Mouse (Mus musculus): ENCODE data around the gene Hes7. TPM values are rescaled to one million over a fixed set of nuclear protein-coding genes. Genes with fewer than 3 reads are reported as not detected.
"Not testable (repeated sequence)": the region's sequence is repeated elsewhere in the genome, so short reads cannot be mapped to it uniquely, and the experiment has no call there.

Hes7 gene
- total RNA-seq, 2 experiments from 2014 or later = 0.26 TPM; not detected in 1

GRCm38 (mm10) chr11:69087597-69087996 lies 32.6 kb upstream of the Hes7 start:
- DNase-seq (ENCODE audit: low spot score in 2 of 2) = peak in 1 of 2 experiments; percentile 14

- DNase-seq (ENCODE audit: low spot score in 2 of 2) = peak; percentile 92 to 95
These were observed 31.9 kb upstream of the Hes7 start, which contains the start of gene Vamp2 for GRCm38 (mm10) chr11:69088103-69088855. Gene Vamp2 (plus strand): TSS chr11:69088490.

GRCm38 (mm10) chr11:69088856-69089615 lies 31.2 kb upstream of the Hes7 start:
- DNase-seq (ENCODE audit: low spot score in 2 of 2) = peak in 1 of 2 experiments; percentile 23

GRCm38 (mm10) chr11:69089616-69090290 lies 30.5 kb upstream of the Hes7 start:
- DNase-seq (ENCODE audit: low spot score in 2 of 2) = no peak

GRCm38 (mm10) chr11:69090367-69090766 lies 29.8 kb upstream of the Hes7 start:
- peak in 1 of 2 experiments; percentile 20 for DNase-seq (ENCODE audit: low spot score in 2 of 2)

GRCm38 (mm10) chr11:69091566-69092385 lies 28.4 kb upstream of the Hes7 start:
- peak in 1 of 2 experiments; percentile 22 for DNase-seq (ENCODE audit: low spot score in 2 of 2)

- DNase-seq (ENCODE audit: low spot score in 2 of 2) = peak; percentile 87 to 94
These were observed 27.8 kb upstream of the Hes7 start for GRCm38 (mm10) chr11:69092386-69092751.

- DNase-seq (ENCODE audit: low spot score in 2 of 2) = no peak
These were observed 27.3 kb upstream of the Hes7 start for GRCm38 (mm10) chr11:69092871-69093270.

GRCm38 (mm10) chr11:69093856-69094255 lies 26.3 kb upstream of the Hes7 start:
- DNase-seq (ENCODE audit: low spot score in 2 of 2) = not testable (repeated sequence)

- DNase-seq (ENCODE audit: low spot score in 2 of 2) = peak; percentile 90 to 93
These were observed 25.3 kb upstream of the Hes7 start, which contains the start of gene Per1 for GRCm38 (mm10) chr11:69094697-69095429. Gene Per1 (plus strand): TSS chr11:69095217.

- peak in 1 of 2 experiments; percentile 35 for DNase-seq (ENCODE audit: low spot score in 2 of 2)
These were observed 24.5 kb upstream of the Hes7 start for GRCm38 (mm10) chr11:69095511-69096231.

- no peak for DNase-seq (ENCODE audit: low spot score in 2 of 2)
These were observed 23.7 kb upstream of the Hes7 start for GRCm38 (mm10) chr11:69096360-69096986.

GRCm38 (mm10) chr11:69096987-69097900 lies 23.0 kb upstream of the Hes7 start:
- peak; percentile 99 for DNase-seq (ENCODE audit: low spot score in 2 of 2)

- peak in 1 of 2 experiments; percentile 25 for DNase-seq (ENCODE audit: low spot score in 2 of 2)
These were observed 22.0 kb upstream of the Hes7 start for GRCm38 (mm10) chr11:69098039-69098761.

- peak; percentile 98 for DNase-seq (ENCODE audit: low spot score in 2 of 2)
These were observed 21.5 kb upstream of the Hes7 start for GRCm38 (mm10) chr11:69098762-69099091.

GRCm38 (mm10) chr11:69099177-69099914 lies 20.9 kb upstream of the Hes7 start:
- peak; percentile 71 to 82 for DNase-seq (ENCODE audit: low spot score in 2 of 2)

Data from adrenal gland, adult 18-20 months (tissue).